Mouse (Mus musculus) urinary bladder, postnatal 14 days (tissue): ENCODE results near the gene Nfix.

ENCODE experiments used
- DNase-seq: peaks from one replicate; pipeline ENCODE4 v3.0.0; 2021; ENCODE audit warnings: low spot score

Nfix gene

GRCm38 (mm10) chr8:84715893-84716468, 84.2 kb downstream of the Nfix start:
- DNase-seq: no peak

DNA sequence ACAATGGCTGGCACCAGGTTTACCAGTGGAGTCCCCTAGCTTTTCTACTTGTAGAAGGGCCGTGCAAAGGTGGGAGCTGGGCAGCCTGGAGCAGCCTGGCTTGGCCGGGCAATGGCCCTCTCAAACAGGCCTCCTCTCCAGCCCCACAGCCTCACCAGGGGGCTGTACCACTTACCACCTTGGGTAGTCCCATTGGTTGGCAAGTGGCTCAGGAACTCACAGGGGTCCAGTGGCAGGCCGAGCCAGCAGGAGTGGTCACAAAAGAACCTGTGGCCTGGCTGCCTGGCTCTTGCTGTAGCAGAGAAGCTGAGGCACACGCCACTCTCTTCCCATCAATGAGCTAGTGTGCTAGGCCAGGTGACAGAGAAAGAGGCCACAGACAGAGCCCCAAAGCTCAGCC, 86.0 kb downstream of the Nfix start:
- no peak for DNase-seq

DNA sequence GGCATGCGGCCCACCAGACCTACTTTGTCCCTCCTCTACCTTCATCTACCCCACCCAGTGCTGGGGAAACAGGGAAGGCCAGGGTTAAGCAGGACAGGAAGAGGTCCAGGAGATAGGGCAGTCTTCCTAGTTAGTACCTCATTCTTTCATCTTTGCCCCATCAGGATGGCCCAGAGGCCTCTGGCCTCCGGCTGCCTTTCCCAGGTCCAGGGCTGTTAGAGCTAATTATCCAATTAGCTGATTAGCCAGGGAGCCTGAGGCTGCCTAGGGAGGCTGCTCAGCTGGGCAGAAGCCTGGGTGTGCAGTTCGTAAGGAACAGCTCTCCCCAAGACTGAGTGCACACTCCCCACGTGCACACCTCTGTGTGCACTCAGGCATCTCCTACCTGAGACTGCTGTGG, 86.8 kb downstream of the Nfix start:
- DNase-seq: no peak

- peak; percentile 39 for DNase-seq
These were observed 87.4 kb downstream of the Nfix start for GRCm38 (mm10) chr8:84712759-84713120.

DNA sequence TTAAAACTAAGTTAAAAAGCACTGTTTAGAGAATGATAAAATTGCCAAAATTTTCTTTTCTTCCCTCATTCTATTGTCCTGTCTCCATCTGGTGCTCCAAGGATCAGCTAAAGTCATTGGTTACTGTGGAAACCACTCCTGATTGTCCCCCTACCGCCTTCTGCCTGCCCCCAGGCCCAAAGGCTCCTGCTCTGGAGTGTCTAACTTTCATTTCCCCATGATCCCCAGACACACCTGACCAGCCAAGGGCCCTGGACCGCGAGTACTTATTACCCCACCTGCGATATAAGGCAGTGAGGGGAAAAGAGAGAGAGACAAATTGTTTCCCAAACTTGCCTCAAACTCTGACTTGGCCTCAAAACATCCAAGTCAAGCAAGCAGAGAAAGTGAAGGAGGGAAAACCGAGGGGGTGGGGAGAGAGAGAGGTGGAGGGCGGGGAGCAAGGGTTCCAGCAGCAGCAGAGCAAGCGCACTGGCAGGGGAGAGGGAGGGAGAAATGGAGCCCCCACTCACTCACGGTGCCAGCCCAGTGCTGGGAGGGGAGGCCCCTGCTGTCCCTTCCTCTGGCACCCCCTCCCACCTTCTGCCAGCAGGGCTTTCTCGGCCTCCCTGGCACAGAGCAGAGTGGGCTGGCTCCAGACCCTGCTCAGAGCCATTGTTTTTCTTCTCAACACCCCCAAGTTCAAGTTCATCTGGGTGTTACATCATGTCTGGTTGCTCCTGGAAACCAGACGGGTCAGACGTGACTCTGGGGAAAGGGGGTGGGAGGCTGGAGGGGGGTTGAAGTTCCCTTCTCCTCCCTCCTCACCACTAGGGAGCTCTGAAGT, 88.0 kb downstream of the Nfix start:
- peak; percentile 42 for DNase-seq

- no peak for DNase-seq
These were observed 88.8 kb downstream of the Nfix start for GRCm38 (mm10) chr8:84711312-84711711.

GRCm38 (mm10) chr8:84709931-84710330, 90.2 kb downstream of the Nfix start:
- DNase-seq: no peak

GRCm38 (mm10) chr8:84708774-84709475, 91.2 kb downstream of the Nfix start:
- peak; percentile 84 for DNase-seq

DNA sequence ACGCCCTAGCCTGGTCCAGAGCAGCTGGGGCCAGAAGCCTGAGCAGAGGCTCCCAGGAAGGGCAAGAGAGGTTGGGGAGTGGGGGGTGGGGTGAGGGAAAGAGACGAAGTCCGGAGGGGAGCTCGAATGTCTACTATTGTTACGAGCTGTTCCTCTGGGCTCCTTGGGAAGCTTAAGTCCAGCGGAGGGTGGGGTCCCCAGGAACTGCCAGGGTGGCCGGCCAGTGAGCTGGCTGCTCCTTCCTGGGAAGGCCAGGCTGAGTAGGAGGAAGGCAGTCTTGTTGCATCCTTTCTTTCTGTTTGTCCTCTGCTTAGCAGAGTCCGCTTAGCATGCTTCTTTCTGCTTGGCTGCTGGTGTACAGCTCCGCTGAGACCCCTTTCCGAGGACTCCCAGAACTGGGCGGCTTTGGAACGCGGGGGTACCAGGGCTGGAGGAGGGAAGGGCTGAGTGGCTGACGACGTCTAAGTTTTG, 92.0 kb downstream of the Nfix start:
- peak; percentile 53 for DNase-seq

DNA sequence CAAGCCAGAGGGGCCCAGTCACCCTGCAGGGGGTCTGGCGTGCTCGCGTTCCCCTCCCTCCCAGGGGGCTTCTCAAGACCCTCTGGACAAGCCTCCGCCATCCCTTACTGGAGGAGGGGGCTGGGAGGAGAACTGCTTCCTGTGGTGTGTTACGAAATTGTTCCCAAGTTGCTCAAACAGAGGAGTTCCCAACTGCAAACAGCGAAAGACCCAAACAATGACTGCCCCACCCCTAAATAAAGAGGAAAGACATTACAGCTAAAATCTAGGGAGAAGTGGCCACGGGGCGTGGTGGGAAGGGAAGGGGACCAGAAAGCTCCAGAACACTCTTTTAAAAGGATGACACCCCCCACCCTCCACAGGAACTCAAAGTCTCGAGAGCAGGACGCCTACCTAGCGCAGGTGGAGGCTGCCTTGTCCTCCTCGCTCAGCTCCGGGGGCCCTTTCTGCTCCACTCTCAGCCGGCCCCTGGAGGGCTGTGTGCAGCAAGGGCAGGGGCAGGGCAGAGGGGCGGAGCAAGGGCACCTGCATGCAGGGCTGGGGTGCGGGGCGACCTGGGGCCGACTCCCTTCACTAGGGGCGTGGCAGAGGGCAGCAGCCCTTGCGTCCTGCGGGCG, 92.8 kb downstream of the Nfix start:
- peak; percentile 51 for DNase-seq

- DNase-seq: no peak
These were observed 93.4 kb downstream of the Nfix start for GRCm38 (mm10) chr8:84706610-84707266.

DNA sequence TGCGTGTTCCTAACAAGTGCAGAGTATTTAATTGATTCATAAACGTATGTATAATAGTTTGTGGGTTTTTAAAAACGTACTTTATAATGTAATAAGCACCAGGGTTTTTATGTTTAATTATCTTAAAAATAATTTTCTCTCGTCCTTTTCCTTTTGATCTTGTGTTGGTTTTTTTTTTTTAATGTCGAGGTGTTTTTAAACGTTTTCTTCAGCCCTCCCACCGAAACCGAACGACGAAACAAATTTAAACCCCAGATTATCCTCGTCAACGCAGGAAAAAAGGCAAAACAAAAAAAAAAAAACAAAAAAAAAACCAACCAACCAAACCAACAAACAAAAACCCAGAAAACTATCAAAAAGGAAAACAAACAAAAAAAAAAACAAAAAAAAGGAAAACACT, 94.2 kb downstream of the Nfix start:
- DNase-seq: no peak

DNA sequence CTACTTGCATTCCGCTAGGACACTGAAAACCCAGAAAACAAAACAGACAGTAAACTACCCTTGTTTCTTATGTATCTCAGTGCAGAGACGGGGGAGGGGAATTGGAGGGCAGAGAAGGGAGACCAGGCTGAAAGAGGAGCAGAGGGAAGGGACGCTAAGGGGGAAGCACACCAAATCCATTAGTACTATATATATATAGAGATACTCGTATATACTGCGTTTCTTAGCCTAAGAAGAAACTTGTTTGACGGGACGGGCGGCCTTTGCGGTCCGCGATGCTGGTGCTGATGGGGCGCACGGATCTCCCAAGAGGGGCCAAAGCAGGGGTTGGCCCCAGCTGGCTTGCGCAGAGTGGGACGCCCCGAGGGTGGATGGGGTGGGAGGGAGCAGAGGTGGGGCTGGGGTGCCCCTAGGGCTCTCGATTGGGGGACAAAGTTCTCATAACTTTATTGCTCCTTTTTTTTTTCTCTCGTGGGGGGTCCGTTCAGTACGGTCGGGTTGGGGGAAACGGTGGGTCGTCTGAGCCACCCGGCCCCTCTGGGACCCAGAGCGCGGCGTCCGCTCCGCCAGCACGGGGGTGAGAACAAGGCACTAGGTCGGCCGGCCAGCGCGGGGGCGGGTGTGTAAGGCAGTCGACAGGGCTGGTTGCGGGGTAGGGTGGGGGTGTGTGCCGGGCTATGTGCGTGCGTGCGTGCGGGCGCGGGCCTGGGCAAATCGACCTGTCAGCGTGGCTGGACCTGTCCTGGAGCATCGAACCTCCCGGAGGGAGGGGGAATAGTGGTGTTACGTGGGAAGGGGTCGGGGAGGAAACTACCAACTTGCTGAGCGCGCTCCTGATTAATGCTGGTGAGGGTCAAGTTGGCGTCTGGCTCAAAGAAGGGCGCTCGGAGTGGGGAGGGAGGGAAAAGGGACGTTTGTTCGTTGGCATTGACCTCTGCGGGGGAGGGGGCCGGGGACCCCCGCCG, 95.0 kb downstream of the Nfix start:
- DNase-seq: peak; percentile 37

DNA sequence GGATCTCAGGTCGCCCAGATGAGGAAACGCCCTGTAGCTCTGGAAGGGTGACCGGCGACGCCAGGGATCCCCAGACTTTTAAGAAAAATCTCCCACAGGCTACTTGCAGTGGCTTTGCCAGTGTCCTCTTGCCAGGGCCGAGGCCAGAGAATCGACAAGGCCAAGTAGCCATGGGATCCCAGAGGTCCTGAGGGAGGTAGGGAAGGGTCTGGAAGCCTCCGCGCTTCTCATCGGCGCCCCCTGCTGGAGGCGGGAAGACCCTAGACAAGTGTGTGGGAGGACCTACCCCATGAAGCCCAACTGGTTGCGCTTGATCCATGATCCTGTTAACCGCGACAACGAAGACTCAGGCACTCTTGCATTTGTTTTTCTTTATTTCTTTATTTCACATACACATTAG, 95.8 kb downstream of the Nfix start:
- DNase-seq: peak; percentile 77

- DNase-seq: no peak
These were observed 96.5 kb downstream of the Nfix start for GRCm38 (mm10) chr8:84703466-84704249.

- no peak for DNase-seq
These were observed 97.1 kb downstream of the Nfix start for GRCm38 (mm10) chr8:84702963-84703465.

DNA sequence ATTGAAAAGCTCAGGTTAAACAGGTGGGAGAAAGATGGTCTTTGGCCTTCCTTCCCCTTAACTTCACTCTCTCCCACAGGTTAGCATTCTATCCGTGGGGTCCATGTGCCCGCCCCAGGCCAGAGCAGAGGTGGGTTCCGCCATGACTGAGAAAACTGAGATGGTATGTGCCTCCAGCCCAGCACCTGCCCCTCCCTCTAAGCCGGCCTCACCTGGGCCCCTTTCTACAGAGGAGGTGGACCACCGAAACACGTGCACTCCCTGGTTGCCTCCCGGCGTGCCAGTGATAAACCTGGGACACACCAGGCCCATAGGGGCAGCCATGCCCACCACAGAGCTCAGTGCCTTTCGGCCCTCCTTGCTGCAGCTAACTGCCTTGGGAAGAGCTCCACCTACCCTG, 97.6 kb downstream of the Nfix start:
- no peak for DNase-seq

DNA sequence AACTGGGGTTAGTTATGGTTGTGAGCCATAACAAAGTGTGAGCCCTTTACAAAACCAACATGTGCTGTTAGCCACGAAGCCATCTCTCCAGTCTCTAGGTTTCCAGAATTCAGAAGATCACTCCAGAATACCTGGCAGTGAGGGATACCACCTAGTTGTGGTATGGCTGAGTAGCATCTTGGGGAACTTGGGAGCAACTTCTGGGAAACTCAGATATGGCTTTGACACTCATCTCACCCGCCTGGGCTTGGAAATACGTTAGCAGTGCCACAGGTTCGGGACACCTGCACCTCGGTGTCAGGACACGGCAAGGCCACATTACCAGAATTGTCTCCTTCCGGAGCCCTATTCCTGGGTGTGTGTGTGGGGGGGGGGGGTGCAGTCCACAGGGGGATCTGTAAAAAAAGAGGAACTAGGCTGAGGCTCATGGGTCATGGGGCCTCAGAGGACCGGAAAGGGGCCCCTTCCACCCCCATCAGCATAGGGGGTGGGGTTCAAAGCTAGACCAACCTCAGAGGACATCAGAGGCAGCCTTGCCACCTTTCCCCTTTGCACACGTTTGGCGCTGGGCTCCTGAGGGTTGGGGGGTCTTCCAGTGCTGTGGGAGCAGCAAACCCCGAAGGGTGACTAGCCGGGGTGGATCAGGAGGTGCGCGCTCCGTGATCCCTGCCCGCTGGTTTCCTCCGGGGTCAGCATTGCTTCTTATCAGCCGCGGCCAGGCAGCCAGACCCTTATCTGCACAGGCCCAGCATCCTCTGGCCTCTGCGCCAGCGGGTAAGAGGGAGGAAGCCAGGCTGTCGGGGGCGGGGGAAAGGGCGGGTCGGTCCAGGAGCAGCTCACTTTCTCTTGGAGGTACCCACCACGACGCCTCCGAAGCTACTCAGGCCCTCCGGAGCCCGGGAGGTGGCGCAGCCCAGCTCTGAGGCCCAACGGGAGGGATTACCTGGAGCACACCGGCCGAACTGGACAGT, 98.9 kb downstream of the Nfix start, which contains the start of gene Lyl1:
Gene Lyl1, plus strand, starts transcription at position 517 of the 971 bp plus-strand sequence.
- no peak for DNase-seq

- DNase-seq: no peak
These were observed 99.6 kb downstream of the Nfix start for GRCm38 (mm10) chr8:84700526-84700925.
